Mouse (Mus musculus) c-Kit-positive CD71-negative TER-119-negative erythroid progenitor cells, embryonic 14.5 days (primary cell): ENCODE results near the gene Tmem38b.
"Not testable (repeated sequence)": the region's sequence is repeated elsewhere in the genome, so short reads cannot be mapped to it uniquely, and the experiment has no call there.

ENCODE experiments used
- DNase-seq: peaks from one replicate; pipeline ENCODE4 v3.0.0-alpha.2; 2013; ENCODE audit warnings: low read depth

Tmem38b gene

DNA sequence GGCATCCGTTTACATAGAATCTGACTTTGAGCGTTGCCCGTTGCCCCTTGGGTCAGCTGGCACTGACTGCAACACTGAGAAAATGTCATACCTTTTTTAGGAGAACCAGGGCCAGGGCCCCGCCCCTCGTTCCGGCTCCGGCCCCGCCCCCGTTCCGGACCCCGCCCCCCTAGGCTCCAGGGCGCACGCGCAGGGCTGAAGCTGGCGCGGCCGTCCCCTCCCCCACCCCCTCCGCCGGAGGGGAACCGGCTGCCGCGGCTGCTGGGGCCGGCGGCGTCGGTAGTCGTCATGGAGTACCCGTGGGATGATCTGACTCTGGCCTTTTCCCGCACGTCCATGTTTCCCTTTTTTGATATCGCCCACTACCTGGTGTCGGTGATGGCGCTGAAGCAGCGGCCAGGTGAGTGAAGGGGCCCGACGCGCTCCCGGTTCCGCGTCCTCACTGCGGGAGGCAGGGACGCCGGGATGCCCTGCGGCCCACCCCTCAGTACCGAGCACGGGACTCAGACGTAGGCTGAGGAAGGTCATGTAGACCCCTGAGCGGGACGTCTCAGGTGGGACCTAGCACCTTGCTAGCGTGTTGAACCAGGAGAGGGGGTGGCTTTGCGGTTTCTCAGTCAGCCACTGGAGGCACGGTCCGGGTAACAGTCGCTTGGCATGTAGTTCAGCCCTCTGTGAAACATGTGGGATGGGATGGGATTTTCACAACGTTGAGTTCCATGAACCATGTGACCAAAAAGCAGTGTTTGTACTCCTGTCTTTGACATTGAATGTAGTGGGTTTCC lies at the start of gene Tmem38b:
Gene Tmem38b, plus strand, starts transcription at position 225 of the 785 bp plus-strand sequence.
- DNase-seq: peak; percentile 48

DNA sequence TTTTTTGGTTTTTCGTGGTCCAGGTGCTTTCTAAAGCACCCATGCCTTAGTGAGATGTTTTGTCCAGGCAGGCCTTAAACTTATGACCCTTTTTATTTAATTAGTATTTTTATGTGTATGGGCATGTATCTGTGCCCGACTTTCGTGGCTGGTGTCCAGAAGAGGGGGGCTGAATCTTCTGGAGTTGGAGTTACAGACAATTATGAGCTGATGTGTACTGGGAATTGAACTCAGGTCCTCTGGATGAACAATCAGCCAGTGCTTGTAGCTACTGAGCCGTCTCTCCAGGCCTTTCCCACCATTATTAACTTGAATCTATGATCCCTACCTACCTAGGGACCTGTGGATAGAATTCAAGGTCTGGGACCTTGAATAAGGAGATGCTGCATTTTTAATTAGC lies 44.4 kb upstream of the Tmem38b start:
- no peak for DNase-seq

DNA sequence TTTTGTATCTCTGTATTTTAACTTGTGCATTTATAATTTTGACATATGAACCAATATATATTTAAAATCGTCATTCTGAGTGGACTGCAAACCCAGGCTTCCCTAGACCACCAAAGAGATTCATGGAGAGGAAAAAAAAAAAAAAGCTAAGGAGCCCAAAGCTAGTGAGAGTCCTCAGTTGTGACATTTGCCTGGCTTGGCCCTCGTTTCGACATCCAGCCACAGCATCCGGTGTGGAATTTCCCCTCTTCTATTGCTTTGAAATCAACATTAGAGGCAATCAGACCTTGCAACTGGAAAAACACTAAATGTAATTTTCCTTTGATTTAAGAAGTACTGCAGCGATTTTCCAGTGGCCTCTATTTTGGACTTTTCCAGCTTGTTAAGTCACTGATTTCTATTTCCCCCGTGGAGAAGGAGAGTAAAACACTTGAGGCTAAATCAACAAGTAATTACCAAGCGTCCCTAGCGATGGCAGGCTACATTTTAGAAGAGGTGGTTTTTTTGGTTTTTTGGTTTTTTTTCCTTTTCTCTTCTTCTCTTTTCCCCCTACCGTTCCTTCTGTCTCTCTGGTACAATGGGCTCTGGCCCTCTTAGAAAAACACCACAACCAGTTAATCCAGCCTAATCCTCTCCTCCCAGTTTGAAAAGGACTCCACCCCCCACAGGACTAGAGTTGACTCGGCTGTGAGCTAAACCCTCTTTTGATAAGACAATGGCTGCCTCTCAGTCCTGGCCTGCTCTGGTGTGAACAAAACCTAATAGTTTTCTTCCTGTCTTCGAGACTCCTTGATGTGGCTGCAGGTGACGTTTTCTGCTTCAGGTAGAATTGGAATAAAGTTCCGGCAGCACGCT lies 43.4 kb upstream of the Tmem38b start:
- no peak for DNase-seq

DNA sequence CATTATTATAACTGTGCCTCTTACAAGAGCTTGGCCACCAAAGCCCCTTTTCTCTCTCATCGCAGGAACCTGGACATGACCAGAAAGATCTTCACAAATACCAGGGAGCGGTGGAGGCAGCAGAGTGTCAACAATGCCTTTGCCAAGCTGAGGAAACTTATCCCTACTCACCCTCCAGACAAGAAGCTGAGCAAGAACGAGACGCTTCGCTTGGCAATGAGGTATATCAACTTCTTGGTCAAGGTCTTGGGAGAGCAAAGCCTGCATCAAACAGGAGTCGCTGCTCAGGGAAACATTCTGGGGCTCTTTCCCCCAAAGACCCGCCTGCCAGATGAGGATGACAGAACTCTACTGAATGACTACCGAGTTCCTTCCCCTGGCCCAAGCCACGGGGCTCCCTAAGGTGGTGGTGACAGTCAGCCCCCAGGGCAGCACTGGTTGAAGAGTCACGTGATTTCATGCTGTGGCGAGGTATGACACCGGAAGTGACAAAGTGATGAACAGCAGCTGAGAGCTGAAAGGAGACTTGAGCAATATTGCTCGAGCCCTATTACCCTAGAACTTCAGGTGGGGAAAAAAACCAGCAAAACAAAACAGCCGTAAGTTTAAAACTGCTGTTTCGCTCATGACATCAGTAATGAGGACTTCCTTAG lies 40.0 kb upstream of the Tmem38b start:
- DNase-seq: no peak

DNA sequence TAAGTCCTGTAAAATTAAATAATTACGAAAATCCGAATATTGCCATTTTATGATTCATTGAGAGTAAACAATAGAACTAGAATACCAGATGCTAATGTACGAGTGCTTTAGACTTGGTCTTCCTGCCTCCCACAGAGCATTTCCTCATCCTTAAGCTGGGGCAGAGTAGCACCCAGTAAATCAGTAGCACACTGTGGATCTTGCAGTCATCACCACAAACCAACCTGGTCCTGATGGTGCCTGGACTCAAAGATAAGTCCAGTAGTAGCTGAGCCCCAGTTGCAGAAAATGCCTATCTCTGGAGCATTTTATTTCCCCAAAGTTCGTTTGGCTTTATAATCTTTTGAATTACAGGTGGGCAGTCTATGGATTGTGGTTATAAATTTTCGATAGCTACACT lies 39.0 kb upstream of the Tmem38b start:
- no peak for DNase-seq

DNA sequence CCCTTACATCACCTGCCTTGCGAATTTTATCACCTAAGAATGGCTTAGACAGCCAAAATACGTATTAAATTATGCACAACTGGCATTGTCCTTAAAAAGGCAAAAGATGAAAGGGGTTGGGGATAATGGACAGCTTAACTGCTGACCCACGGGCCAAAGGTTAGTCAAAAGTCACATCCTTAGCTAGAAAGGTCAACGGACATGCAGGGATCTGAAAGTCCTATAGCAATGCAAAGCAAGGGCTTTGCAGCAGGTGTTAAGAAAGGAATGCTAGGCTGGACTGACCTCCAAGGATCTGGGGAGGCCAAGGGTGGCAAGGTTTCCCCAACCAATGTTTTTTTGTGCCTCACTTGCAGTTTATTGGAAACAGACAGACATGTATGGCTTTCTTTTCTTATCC lies 36.5 kb upstream of the Tmem38b start:
- DNase-seq: no peak

DNA sequence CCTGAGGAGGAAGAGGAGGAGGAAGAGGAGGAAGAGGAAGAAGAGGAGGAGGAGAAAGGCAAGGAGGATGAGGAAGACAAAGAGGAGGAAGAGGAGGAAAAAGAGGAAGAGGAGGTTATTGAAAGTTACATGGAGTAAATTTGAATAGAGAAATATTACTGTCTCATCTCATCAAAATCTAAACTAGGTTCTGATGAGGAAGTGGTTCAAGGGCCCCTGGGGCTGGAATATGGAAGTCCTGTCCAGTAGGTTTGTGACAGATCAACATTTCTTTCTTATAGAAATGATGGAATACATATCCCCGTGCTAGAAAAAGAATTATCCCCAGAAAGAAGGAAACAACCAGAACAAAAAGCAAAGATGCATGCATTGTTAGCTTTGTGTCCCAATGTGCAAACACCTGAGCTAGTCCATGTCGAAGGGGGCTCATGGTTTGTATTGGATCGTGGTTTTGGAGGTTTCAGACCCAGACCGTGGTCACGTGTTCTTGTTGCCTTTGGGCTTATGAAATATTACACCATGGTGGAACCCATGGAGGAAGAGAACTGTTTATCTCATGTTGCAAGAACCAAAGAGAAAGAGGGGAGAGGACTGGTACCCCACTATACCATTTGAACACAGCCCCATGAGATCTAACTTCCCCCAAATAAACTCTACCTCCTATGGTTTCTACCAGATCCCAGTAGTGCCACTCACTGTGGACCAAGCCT lies 31.4 kb upstream of the Tmem38b start:
- DNase-seq: no peak

DNA sequence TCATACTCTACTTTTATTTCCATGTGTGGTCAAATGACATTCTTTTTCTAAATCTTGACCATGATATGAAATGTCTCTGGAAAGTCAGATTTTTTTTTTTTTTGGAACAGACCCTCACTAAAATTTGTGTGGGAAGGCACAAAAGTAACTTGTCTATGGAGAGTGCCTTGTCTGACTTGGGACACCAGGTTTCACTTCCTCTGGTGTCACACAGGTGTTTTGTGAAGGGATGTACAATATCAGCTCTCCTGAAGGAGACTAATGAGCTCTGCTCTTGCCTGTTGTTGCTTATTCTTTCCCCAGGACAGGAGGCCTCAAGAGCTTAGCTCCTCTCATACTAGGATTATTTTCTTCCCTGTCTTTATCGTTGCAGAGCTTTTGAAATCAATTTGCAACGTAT lies 30.8 kb upstream of the Tmem38b start:
- no peak for DNase-seq

DNA sequence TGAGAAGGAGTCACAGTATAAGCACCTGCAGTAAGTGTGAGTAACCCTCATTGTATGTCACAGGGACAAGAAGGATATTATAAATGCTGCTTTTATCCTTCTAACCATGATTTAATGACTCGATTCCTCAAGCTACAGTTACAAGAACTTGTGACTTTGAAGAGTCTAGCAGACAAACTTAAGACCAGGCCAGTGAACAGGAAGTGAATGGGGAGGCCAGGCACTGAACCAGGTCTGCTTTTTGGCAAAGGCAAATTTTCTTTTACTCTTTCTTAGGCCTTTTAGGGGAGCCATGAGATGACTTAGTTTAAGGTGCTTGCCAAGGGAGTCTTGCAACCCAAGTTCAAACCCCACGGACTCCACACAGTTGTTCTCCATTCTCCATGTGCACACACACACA lies 30.1 kb upstream of the Tmem38b start:
- DNase-seq: no peak

DNA sequence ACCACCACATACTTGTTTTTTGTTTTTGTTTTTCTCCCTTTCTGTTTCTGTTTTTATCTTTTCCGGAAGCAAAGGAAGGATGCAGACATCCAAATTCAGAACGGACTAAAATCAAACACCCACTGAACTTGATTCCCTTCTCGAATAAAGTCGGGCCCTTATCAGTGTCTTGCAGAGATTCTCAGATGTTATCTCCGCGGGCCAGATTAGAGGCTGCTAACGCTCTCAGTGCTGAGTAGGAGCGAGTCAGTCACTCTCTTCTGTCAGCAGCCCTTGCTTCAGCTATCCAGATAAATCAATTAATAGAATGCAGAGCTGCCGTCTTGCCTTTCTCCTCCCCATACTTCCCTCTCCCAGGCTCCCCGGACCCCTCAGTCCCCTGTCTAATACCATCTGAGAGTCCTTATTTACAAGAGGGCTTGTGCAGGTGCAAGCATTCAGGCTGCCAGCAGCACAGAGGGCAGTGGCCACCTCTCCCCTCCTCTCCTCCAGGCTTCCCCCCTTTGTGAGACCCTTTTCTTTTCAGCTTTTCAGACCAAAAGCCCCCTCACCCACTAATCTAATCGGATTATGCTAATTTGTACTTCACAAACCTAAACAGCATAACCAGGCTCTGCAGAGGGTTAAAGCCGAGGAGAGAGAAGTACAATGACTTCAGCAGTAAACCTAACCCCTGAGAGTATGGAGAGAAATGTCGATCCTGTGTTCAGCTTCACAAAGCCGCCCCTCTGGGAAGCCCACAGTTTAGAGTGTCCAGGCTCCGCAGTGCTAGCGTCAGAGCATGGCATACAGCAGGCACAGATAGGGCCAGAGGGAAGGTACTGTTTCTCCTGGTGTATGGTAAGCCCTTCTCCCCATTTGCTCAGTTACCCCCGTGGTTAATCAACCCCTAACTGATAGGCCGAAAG lies 28.7 kb upstream of the Tmem38b start:
- DNase-seq: no peak

DNA sequence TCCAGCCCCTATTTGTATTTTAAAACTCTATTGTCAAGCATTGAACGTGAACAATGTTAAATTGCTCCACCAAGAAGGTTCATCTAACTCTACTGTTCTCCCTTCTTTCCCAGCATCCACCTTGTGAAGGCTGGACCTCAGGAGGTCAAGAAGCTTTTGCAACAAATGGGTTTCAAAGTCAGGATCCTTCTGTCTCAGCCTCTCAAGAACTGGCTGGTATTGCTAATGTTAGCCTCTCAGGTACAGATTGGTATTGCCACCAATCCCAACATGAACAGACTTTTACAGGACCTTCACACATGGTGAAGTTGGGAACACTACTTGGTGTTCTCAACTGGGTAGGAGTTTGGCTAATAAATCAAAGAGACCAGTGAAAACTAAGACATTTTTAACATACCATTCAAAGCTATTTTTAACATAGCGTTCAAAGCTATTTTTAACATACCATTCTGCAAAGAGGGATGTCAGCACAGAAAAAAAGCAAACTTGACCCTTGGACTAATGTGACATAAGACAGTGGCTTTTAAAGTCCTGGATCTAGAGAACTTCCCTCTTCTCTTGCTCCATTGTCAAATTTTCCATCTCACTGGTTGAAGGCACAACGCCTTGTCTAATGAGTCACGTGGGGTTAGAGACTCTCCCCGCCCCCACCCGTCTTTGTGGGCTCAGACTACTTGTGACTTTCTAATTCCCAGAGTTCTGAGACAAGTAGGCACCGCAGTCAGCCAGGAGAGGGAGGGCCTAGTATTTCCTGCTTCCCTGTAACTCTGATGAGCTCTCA lies 26.8 kb upstream of the Tmem38b start:
- DNase-seq: no peak

DNA sequence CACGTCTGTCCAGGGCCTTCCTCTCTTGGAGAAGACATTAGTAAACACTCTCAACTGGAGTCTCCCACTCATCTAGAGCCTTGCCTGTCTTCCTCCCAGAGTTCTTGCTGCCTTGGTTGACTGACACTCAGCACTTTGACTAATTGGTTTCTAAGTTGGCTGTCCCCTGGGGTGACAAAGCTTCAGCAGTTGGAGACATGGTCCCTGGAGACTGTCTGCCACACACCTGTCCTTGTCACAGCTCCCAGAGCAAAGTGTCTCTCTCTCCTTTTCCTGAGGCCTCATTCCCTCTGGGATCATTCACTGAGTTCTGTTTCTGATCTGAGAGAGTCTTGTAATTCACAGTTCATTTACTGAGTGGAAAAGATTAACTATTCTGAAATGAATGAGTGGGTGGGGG lies 26.1 kb upstream of the Tmem38b start:
- DNase-seq: no peak

DNA sequence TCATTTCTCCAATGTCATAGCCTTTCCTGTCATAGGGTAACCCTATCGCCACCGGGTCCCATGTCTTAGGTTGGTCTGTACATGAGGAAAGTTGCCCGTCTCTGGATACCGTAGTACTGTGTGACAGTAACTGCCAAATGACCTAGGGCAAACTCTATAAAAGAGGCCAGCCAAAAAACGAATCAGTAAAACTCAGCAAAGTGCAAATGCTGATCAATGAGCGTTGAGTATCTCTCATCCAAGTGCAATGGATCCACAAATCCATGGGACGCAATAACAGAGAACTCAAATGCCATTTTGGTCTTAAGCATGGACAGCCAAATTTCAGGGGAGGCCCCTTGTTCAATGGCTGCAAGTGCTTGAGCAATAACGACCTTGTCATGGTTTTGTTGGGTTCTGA lies 22.2 kb upstream of the Tmem38b start:
- not testable (repeated sequence) for DNase-seq

DNA sequence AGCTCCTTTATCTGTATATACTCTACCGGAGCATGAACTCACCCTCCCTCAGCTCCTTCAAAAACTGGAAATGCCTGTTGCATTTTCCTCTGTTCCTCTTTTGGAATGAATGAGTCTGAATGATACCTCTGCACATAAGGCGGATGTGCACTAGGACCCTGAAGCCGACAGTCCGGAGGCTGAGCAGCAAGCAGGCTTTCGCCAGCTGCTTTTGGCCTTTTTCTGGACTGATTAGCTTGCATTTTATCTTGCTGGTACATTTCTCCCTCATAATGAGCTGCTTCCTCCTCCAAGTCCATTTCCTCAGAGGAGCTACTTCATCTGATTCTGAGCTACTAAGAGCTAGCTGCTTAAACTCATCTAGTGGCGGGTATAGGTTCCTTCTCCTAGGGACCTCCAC lies 19.4 kb upstream of the Tmem38b start:
- not testable (repeated sequence) for DNase-seq

DNA sequence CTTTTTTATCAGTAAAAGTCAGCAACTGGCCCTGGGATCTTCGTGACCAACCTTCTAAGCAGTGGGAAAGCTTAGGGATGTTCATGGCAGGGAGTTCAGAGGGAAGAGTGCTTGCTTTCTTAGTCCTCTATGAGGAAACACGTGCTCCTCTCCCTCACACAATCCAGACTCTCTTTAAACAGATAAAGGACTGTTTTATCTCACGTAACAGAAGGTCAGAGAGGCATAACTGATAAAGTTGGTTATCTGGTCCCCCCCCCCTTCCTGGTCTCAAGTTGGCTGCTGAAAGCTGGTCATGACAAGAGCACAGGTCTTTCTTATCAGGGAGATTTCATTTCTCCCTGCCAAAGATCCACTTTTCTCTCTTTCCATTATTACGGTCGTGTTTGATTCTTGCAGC lies 7.5 kb upstream of the Tmem38b start:
- no peak for DNase-seq

DNA sequence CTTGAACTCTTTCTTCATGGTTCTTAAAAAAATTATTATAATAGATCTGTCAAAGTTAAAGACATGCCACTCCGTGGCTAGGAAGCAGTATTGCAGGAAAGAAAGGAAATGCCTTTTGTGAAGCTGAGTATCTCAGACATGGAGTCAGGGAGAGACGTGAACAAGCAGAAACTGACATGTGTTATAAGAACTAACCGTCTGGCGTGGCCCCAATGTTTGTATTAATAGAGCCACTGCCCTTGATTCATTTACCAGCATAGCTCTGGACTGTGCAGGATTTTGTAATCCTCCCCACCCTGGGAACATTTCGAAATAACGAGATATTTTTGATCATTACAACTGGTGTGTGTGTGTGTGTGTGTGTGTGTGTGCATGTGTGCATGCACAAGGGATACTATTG lies 2.1 kb upstream of the Tmem38b start:
- no peak for DNase-seq

DNA sequence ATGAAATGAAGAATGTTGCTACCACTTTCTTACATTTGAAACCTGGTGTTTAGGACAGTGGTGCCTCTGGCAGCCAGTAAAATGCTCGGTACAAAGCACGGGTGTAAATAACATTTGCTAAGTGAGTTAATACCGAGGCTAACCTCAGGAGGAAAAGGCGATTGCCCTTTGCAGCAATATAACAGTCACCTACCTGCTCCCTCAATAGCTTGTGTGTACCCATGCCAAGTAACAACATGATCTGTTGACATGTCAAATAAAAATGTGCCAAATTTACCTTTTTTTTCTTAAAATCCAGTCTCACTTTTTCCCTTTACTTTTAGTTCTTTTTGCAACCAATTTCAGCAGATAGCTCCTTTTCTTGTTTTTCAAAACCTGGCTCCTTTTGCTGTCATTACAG lies 1.0 kb upstream of the Tmem38b start:
- DNase-seq: no peak

DNA sequence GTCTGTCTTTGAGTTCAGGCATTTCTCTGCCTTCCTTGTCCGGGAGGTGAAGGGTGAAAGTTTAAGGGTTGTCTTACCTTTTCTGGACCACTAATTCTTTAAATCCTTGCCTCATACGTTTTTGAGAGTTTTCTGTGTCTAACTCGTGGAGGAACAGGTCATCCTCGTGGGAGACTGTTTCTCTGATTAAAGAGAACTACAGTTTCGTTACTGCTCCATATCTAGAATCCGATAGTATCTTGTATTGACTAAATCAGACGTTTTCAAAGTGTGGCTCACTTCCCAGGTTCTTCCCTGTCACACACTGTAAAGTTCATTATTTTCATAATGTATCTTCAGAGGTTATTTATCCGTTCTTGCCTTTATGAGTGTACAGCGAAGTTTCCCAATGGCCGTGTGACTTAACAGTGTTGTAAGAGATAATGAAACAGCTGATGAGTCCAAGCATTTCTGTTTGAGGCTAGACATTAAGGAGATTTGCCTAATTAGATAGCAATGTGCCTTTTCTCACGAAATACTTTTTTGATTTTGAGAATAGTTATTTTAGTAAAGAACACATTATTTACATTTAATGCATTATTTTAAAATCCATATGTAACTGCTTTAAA lies 900 bp downstream of the Tmem38b start:
- DNase-seq: peak; percentile 33

DNA sequence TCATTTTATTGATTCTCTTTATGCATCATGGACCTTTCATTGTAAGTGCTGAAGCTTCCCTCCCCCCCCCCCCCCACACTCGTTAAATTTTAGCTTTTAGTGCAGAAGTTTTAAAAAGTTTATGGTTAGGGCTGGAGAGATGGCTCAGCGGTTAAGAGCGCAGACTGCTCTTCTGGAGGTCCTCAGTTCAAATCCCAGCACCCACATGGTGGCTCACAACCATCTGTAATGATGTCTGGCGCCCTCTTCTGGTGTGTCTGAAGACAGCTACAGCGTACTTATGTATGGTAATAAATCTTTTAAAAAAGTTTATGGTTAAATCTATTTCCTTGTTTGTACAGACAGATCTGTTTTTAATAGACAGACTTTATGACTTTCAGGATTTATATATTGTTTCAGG lies 2.0 kb downstream of the Tmem38b start:
- DNase-seq: no peak

DNA sequence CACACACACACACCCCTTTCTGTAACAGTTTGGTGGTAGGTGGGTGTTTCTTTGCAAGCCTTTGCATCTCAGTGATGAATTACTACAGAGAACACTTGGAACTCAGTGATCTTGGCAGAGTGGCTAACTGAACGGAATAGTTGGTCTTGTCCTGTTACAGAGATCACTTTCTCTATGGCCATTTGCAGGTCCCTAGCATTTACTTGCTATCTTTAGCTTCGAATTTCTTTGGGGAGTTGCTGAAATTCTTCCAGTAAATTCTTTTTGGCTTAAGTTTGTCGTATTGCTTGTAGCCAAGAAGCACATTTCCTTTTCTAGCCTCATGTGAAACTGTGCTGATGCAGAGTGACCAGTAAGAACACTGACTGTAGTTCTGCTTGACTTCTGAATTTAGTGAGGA lies 3.1 kb downstream of the Tmem38b start:
- DNase-seq: no peak
